ENCODE assay signal across 24 mouse cellular contexts in genomic region chr4:124002105-124002504, GRCm38 (mm10).
"Had no signal": no experiment of that assay in that cellular context is flagged by ENCODE, and none has a peak within 500 bp of the region (broad histone marks: within the 10 kb centered on the region; RNA-seq: fewer than 3 reads in every experiment).

No protein-coding gene starts in this region.

- H3K27ac ChIP-seq: embryonic facial prominence, embryonic 10.5 days; embryonic facial prominence, embryonic 12.5 days; embryonic facial prominence, embryonic 13.5 days; embryonic facial prominence, embryonic 15.5 days; forebrain, embryonic 10.5 days; forebrain, embryonic 12.5 days; forebrain, embryonic 13.5 days; forebrain, embryonic 15.5 days; gastrocnemius, adult 2 months; heart, adult 2 months had no signal

- DNase-seq: cerebellum, adult 9-11 months; cerebellum, postnatal 10 days; cerebellum, postnatal 14 days; cerebellum, postnatal 25 days; cerebellum, postnatal 36 days; embryo, embryonic 11 days; forebrain, postnatal 0 days; gastrocnemius, adult 2 months; gastrocnemius, postnatal 10 days; gastrocnemius, postnatal 14 days; gastrocnemius, postnatal 25 days; gastrocnemius, postnatal 36 days; heart, adult 11 months; heart, adult 18-20 months; heart, adult 2 months had no signal

- H3K9me3 ChIP-seq: embryonic facial prominence, embryonic 10.5 days; embryonic facial prominence, embryonic 12.5 days; embryonic facial prominence, embryonic 13.5 days; embryonic facial prominence, embryonic 15.5 days; forebrain, embryonic 10.5 days; forebrain, embryonic 12.5 days; forebrain, embryonic 13.5 days; forebrain, embryonic 15.5 days had no signal

- H3K4me3 ChIP-seq: embryonic facial prominence, embryonic 10.5 days; embryonic facial prominence, embryonic 12.5 days; embryonic facial prominence, embryonic 13.5 days; embryonic facial prominence, embryonic 15.5 days; erythroblast, embryonic 14.5 days; forebrain, embryonic 10.5 days; forebrain, embryonic 12.5 days; forebrain, embryonic 13.5 days; forebrain, embryonic 15.5 days; gastrocnemius, adult 2 months; heart, adult 2 months had no signal

- H3K27me3 ChIP-seq: embryonic facial prominence, embryonic 12.5 days; forebrain, embryonic 13.5 days; forebrain, embryonic 15.5 days had no signal

- H3K9ac ChIP-seq: embryonic facial prominence, embryonic 12.5 days; embryonic facial prominence, embryonic 13.5 days; embryonic facial prominence, embryonic 15.5 days; forebrain, embryonic 12.5 days; forebrain, embryonic 13.5 days; forebrain, embryonic 15.5 days; forebrain, postnatal 0 days had no signal

- H3K36me3 ChIP-seq: embryonic facial prominence, embryonic 10.5 days; embryonic facial prominence, embryonic 12.5 days; embryonic facial prominence, embryonic 13.5 days; embryonic facial prominence, embryonic 15.5 days; forebrain, embryonic 10.5 days; forebrain, embryonic 12.5 days; forebrain, embryonic 15.5 days had no signal

- H3K4me1 ChIP-seq: embryonic facial prominence, embryonic 12.5 days; embryonic facial prominence, embryonic 13.5 days; embryonic facial prominence, embryonic 15.5 days; forebrain, embryonic 15.5 days had no signal
